Mouse (Mus musculus): ENCODE data around the gene Ndufv1. TPM values are rescaled to one million over a fixed set of nuclear protein-coding genes. Genes with fewer than 3 reads are reported as not detected.
A peak's percentile ranks its signal among the peaks of the same experiment; 100 is the strongest.
"Not testable (repeated sequence)": the region's sequence is repeated elsewhere in the genome, so short reads cannot be mapped to it uniquely, and the experiment has no call there.

Gene Ndufv1
- polyA plus RNA-seq, 1 experiment from 2014 or later = 298 TPM

GRCm38 (mm10) chr19:4052516-4053030, 40.0 kb upstream of the Ndufv1 start:
- H3K27me3 ChIP-seq (ENCODE audit: insufficient read depth, poor library complexity, severe bottlenecking) = 0 out of 2 replicates have a peak, but pooled peaks cover 5% of the 10 kb centered on the region
- peaks cover 17% of the 10 kb centered on the region for H3K4me1 ChIP-seq
- no peak overlapping the region for H3K4me3 ChIP-seq
- no peak overlapping the region for H3K27ac ChIP-seq
- 69% methylated on average over 5 of the region's 5 CpGs for WGBS
- H3K36me3 ChIP-seq = no peaks in the 10 kb centered on the region
- H3K9me3 ChIP-seq = no peaks in the 10 kb centered on the region
- no peak for DNase-seq (ENCODE audit: low spot score)

GRCm38 (mm10) chr19:4051741-4052515, 39.3 kb upstream of the Ndufv1 start:
- peak; percentile 76 for DNase-seq (ENCODE audit: low spot score)
- Histone ChIP-seq H3K27me3 (ENCODE audit: insufficient read depth, poor library complexity, severe bottlenecking) (0 out of 2 replicates have a peak, but pooled peaks cover 5% of the 10 kb centered on the region), H3K4me1 (peaks cover 15% of the 10 kb centered on the region), H3K9me3 (no peaks in the 10 kb centered on the region), H3K4me3 (no peak overlapping the region), H3K36me3 (no peaks in the 10 kb centered on the region), H3K27ac (no peak overlapping the region)
- WGBS = 50% methylated on average over 10 of the region's 10 CpGs

DNA sequence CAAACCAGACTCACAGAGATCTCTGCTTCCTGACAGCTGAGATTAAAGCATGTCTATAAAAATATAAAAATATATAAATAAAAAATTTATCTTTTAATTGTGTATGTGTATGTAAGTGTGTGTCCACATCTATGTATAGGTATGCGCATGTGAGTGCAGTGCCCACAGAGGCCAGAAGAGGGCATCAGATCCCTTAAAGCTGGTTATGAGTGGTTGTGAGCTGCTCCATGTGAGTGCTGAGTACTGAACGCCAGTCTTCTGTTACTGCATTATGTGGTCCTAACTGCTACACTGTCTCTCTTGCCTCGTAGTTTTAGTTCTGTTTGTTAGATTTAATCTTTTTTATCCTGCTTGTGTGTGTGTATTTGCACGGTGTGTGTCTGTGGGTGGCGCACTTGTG, 38.4 kb upstream of the Ndufv1 start:
- H3K36me3 ChIP-seq = no peaks in the 10 kb centered on the region
- 89% methylated on average over 5 of the region's 5 CpGs for WGBS
- DNase-seq (ENCODE audit: low spot score) = no peak
- H3K4me1 ChIP-seq = peaks cover 8% of the 10 kb centered on the region
- H3K27ac ChIP-seq = no peak overlapping the region
- H3K9me3 ChIP-seq = no peaks in the 10 kb centered on the region
- H3K4me3 ChIP-seq = no peak overlapping the region
- H3K27me3 ChIP-seq (ENCODE audit: insufficient read depth, poor library complexity, severe bottlenecking) = 0 out of 2 replicates have a peak, but pooled peaks cover 5% of the 10 kb centered on the region

DNA sequence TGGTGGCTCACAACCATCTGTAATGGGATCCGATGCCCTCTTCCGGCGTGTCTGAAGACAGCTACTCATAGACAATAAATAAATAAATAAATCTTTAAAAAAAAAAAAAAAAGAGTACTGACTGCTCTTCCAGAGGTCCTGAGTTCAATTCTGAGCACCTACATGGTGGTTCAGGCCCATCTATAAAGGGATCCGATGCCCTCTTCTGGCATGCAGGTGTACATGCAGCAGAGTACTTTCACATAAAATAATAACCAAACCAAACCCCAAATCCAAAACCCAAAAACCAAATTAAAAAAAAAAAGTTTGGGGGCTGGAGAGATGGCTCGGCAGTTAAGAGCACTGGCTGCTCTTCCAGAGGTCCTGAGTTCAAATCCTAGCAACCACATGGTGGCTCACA, 36.5 kb upstream of the Ndufv1 start:
- H3K9me3 ChIP-seq; H3K4me1 ChIP-seq; H3K36me3 ChIP-seq; H3K4me3 ChIP-seq; H3K27ac ChIP-seq; DNase-seq (ENCODE audit: low spot score); H3K27me3 ChIP-seq (ENCODE audit: insufficient read depth, poor library complexity, severe bottlenecking): not testable (repeated sequence)
- 69% methylated on average over 5 of the region's 5 CpGs for WGBS

GRCm38 (mm10) chr19:4047859-4048258, 35.3 kb upstream of the Ndufv1 start:
- Histone ChIP-seq H3K4me1 (0 out of 2 replicates have a peak, but pooled peaks cover 7% of the 10 kb centered on the region), H3K27ac (no peak overlapping the region), H3K27me3 (ENCODE audit: insufficient read depth, poor library complexity, severe bottlenecking) (no peaks in the 10 kb centered on the region), H3K9me3 (no peaks in the 10 kb centered on the region), H3K4me3 (no peak overlapping the region), H3K36me3 (no peaks in the 10 kb centered on the region)
- DNase-seq (ENCODE audit: low spot score) = no peak
- 21% methylated on average over 4 of the region's 4 CpGs for WGBS

GRCm38 (mm10) chr19:4046866-4047254, 34.3 kb upstream of the Ndufv1 start:
- 78% methylated on average over 8 of the region's 8 CpGs for WGBS
- H3K27ac ChIP-seq = no peak overlapping the region
- no peak for DNase-seq (ENCODE audit: low spot score)

GRCm38 (mm10) chr19:4045966-4046865, 33.6 kb upstream of the Ndufv1 start, which contains the start of gene Gstp2:
Gstp2 (minus strand) TSS chr19:4046023.
- DNase-seq (ENCODE audit: low spot score) = no peak
- Histone ChIP-seq H3K27me3 (ENCODE audit: insufficient read depth, poor library complexity, severe bottlenecking) (no peaks in the 10 kb centered on the region), H3K27ac (no peak within 1 kb of the TSS), H3K4me3 (no peak within 1 kb of the TSS), H3K4me1 (0 out of 2 replicates have a peak, but pooled peaks cover 13% of the 10 kb centered on the region), H3K9me3 (no peaks in the 10 kb centered on the region), H3K36me3 (no peaks in the 10 kb centered on the region)
- WGBS = 54% methylated on average over 16 of the region's 16 CpGs

More at GRCm38 (mm10) chr19:4046866-4047254, 34.3 kb upstream of the Ndufv1 start:
- H3K36me3 ChIP-seq = no peaks in the 10 kb centered on the region
- H3K4me1 ChIP-seq = 0 out of 2 replicates have a peak, but pooled peaks cover 12% of the 10 kb centered on the region
- H3K27me3 ChIP-seq (ENCODE audit: insufficient read depth, poor library complexity, severe bottlenecking) = no peaks in the 10 kb centered on the region
- no peaks in the 10 kb centered on the region for H3K9me3 ChIP-seq
- H3K4me3 ChIP-seq = no peak overlapping the region

DNA sequence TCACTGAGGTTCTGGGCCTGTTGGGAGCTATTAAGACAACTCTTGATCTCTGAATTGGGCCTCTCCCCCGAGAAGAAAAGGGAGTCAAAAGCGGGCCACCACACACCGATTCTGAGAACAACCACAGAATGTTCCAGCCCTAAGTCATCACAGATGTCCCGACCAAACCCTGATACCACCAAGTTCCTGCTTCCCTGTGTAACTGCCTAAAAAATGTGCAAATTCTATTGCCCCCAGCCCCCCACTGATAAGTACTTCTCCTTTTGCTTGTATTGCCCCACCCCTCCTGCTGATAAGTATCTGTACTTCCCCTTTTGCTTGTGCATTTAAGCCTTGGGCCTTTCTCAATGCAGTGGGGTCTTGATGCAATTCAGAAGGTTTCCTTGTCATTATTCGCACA, 31.5 kb upstream of the Ndufv1 start:
- not testable (repeated sequence) for DNase-seq (ENCODE audit: low spot score); H3K9me3 ChIP-seq; H3K27me3 ChIP-seq (ENCODE audit: insufficient read depth, poor library complexity, severe bottlenecking); H3K27ac ChIP-seq; H3K36me3 ChIP-seq; H3K4me3 ChIP-seq
- WGBS = 85% methylated on average over 5 of the region's 5 CpGs
- H3K4me1 ChIP-seq = 0 out of 2 replicates have a peak, but pooled peaks cover 13% of the 10 kb centered on the region

- 63% methylated on average over 14 of the region's 14 CpGs for WGBS
- DNase-seq (ENCODE audit: low spot score) = no peak
- H3K27ac ChIP-seq = no peak overlapping the region
- no peaks in the 10 kb centered on the region for H3K36me3 ChIP-seq
- H3K4me3 ChIP-seq = no peak overlapping the region
- H3K27me3 ChIP-seq (ENCODE audit: insufficient read depth, poor library complexity, severe bottlenecking) = no peaks in the 10 kb centered on the region
- H3K4me1 ChIP-seq = peaks cover 22% of the 10 kb centered on the region
- H3K9me3 ChIP-seq = no peaks in the 10 kb centered on the region
Observed at GRCm38 (mm10) chr19:4042124-4042523, 29.5 kb upstream of the Ndufv1 start.

DNA sequence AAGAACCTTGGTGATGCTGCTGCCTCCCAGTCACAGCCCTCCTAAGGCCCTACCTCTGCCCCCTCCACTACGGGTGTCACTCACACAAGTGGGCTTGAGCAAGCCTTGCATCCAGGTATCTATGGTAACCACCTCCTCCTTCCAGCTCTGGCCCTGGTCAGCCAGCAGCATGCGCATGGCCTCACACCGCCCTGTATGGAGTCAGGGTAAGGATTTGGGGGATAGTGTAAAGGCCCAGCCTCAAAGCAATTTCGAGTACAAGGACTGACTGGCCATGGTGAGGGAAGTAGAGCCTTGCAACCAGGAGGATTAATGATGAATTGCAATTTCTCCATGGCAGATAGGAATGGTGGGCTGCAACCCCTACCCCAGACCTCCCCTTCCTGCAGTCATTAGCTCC, 28.9 kb upstream of the Ndufv1 start:
- peaks cover 25% of the 10 kb centered on the region for H3K4me1 ChIP-seq
- DNase-seq (ENCODE audit: low spot score); H3K4me3 ChIP-seq; H3K36me3 ChIP-seq; H3K27me3 ChIP-seq (ENCODE audit: insufficient read depth, poor library complexity, severe bottlenecking); H3K27ac ChIP-seq; H3K9me3 ChIP-seq: not testable (repeated sequence)
- WGBS = 78% methylated on average over 3 of the region's 4 CpGs

DNA sequence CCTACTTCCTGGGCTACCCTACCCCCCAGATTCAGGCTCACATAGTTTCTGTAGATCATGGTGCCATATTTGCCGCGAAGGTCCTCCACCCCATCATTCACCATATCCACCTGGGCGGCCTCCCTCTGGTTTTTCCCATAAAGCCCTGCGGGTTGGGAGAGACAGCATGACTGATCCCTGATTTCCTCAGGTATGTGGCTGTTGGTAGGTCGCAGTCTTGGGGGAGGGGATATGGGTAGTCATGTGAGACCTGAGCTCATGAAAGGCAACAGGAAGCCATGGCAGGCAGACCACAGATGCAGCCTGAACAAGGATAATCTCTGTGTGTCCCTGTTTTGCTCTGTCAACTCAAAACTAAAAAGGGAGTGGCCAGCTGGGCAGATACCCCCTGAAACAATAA, 28.3 kb upstream of the Ndufv1 start:
- H3K36me3 ChIP-seq; DNase-seq (ENCODE audit: low spot score); H3K4me3 ChIP-seq; H3K9me3 ChIP-seq; H3K27ac ChIP-seq; H3K27me3 ChIP-seq (ENCODE audit: insufficient read depth, poor library complexity, severe bottlenecking): not testable (repeated sequence)
- H3K4me1 ChIP-seq = peaks cover 28% of the 10 kb centered on the region
- WGBS = 83% methylated on average over 5 of the region's 5 CpGs

DNA sequence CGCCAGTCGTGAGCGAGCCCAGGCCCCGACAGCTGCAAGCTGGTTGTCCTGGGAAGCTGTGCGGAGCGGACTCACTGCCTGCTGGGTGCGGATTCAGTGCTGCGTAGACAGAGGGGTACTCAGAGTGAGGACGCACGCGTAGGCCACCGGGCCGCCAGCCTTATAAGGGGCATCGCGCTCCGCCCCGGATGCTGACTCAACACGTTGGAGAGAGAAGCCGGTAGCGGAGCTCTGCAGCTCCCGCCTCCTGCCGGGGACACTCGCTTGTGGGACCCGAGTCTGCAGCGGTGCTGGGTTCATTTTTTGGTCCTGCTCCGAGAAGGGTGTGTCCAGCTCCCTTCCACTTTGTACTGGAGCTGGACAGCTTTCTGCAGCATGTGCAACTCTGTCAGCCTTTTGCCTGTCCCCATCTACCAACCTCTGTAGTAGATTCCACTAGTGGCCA, 25.2 kb upstream of the Ndufv1 start, which contains the start of gene Gstp1:
TSS of gene Gstp1 (minus strand) at position 198 of the 445 bp plus-strand sequence.
- peaks cover 25% of the 10 kb centered on the region for H3K4me1 ChIP-seq
- peak within 1 kb of the TSS; percentile 95 for H3K27ac ChIP-seq
- DNase-seq (ENCODE audit: low spot score) = peak; percentile 96
- H3K9me3 ChIP-seq = no peaks in the 10 kb centered on the region
- H3K27me3 ChIP-seq (ENCODE audit: insufficient read depth, poor library complexity, severe bottlenecking) = no peaks in the 10 kb centered on the region
- WGBS = 0% methylated on average over 26 of the region's 26 CpGs
- H3K36me3 ChIP-seq = peaks cover 11% of the 10 kb centered on the region; the same call in 1 of the 2 replicates
- peak within 1 kb of the TSS; percentile 87 for H3K4me3 ChIP-seq
